Mouse (Mus musculus) heart, postnatal 36 days (tissue): ENCODE measurements around the gene Krt7. TPM values are rescaled to one million over a fixed set of nuclear protein-coding genes. Genes with fewer than 3 reads are reported as not detected.

Experiments
- microRNA-seq, 2 experiments: library from miRNA; unstranded; fragments of <30 nt; microRNA quantifications; one replicate each; pipeline ENCODE4 v1.2.0; 2021; ENCODE audit warnings: borderline number of aligned reads in 2 of 2
- total RNA-seq, 2 experiments: library from RNA; stranded (reverse); gene quantifications; 2 replicates each; pipeline ENCODE4 v1.2.3; 2021

Krt7 gene
- total RNA-seq, 2 experiments from 2014 or later = 2.1 to 2.9 TPM

Small RNA genes lying within 50 kb of the gene (microRNA-seq; reads per million reads assigned to microRNA genes)
- gene Mir1941 = 4.0 to 10.8 reads per million in 2 experiments

Other genes starting within 250 kb of the Krt7 start
- gene Acvr1b, start 237.0 kb upstream of the Krt7 start, total RNA-seq = 10 to 100 TPM; 12.6 to 14.6 TPM
- gene Grasp, start 186.9 kb upstream of the Krt7 start, total RNA-seq = 10 to 100 TPM; 10.7 to 12.0 TPM
- 10 to 100 TPM in 1 of 2 experiments, 1 to 10 TPM in 1; 5.2 to 98.5 TPM for gene Nr4a1, start 156.8 kb upstream of the Krt7 start, total RNA-seq
- 10 to 100 TPM; 23.7 to 23.9 TPM for gene Atg101, start 126.8 kb upstream of the Krt7 start, total RNA-seq
- gene 6030408B16Rik, start 117.8 kb upstream of the Krt7 start, total RNA-seq = 1 to 10 TPM in 1 of 2 experiments, under 1 TPM in 1; 0.94 to 1.4 TPM
- 1 to 10 TPM; 2.0 to 2.1 TPM for gene Krt80, start 40.9 kb upstream of the Krt7 start, total RNA-seq
- not detected for gene Krt87, start 27.8 kb downstream of the Krt7 start, total RNA-seq
- not detected for gene Krt88, start 36.7 kb downstream of the Krt7 start, total RNA-seq
- not detected for gene Krt81, start 52.7 kb downstream of the Krt7 start, total RNA-seq
- gene Krt86, start 62.4 kb downstream of the Krt7 start, total RNA-seq = not detected
- not detected for gene Krt83, start 80.5 kb downstream of the Krt7 start, total RNA-seq
- gene Gm49425, start 106.2 kb downstream of the Krt7 start, total RNA-seq = not detected
- gene Krt84, start 121.8 kb downstream of the Krt7 start, total RNA-seq = not detected
- gene Krt82, start 139.6 kb downstream of the Krt7 start, total RNA-seq = not detected
- gene Krt90, start 151.9 kb downstream of the Krt7 start, total RNA-seq = not detected
- not detected for gene Krt75, start 162.9 kb downstream of the Krt7 start, total RNA-seq
- not detected for gene Gm5414, start 217.1 kb downstream of the Krt7 start, total RNA-seq
- not detected for gene Gm5478, start 236.3 kb downstream of the Krt7 start, total RNA-seq